ENCODE assay signal across 8 mouse cellular contexts in the genomic region with DNA sequence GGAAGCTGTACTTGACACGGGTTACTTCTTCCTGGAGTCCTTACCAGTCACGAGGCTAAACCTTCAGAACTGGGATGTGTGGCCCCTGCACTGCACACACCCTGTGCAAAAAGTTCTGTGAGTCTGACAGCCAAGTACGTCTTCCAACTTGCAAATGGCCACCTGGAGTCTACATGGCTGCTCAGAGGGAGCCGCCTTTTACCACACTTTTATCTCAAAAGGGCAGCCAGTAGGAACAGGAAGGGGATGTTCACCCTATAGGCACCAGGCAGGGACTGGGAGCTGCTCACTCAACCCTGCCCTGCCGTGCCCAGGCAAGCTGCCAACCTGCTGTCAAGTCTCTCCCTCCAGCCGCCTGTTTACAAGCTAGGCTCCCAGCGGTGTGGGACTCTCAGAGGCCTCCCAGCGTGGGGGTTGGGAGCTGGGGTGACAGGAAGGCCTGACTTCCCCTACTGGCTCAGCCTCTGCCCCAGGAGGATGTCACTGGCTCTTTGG. TPM values are rescaled to one million over a fixed set of nuclear protein-coding genes. Genes with fewer than 3 reads are reported as not detected.
DNase-seq lines count a peak whose midpoint lies in the region; ATAC-seq and TF ChIP-seq lines count a peak whose summit lies in the region.

Gene Mknk2 (minus strand): TSS at position 171 of the 495 bp plus-strand sequence.

- peak within 1 kb of the TSS; percentile 68 for H3K4me3 ChIP-seq in brown adipose tissue, adult 24 weeks (ENCODE audit: insufficient read depth, low read depth, low read length)
- H3K4me3 ChIP-seq in forebrain, embryonic 12.5 days (replicated peaks) = peak within 1 kb of the TSS; percentile 98
- H3K4me3 ChIP-seq in heart, embryonic 16.5 days (ENCODE audit: low read length) = peak within 1 kb of the TSS; percentile 95
- H3K4me3 ChIP-seq in liver, embryonic 13.5 days (replicated peaks) = peak within 1 kb of the TSS; percentile 94
- peak within 1 kb of the TSS; percentile 97 for H3K4me3 ChIP-seq in testis, adult 2 months (ENCODE audit: control insufficient read depth, low read depth, low read length)

- peak; percentile 90 to 91 for DNase-seq in CD8-positive naive resting alpha-beta T cell, adult 2 months (ENCODE audit: low read depth in 2 of 2, low spot score in 2 of 2)
- peak; percentile 99 to 100 for DNase-seq in kidney, postnatal 25 days
- peak; percentile 80 for DNase-seq in liver, embryonic 13.5 days
- peak; percentile 82 to 88 for DNase-seq in natural killer cell, adult 2 months (ENCODE audit: low spot score in 2 of 2)

- WGBS in forebrain, embryonic 12.5 days = 34% methylated on average over 8 of the region's 8 CpGs
- WGBS in heart, embryonic 16.5 days = under 1% methylated on average over 8 of the region's 8 CpGs
- under 1% methylated on average over 8 of the region's 8 CpGs for WGBS in liver, embryonic 13.5 days (ENCODE audit: insufficient replicate concordance)

- no peak for TF ChIP-seq CTCF in testis, adult 2 months (IDR thresholded peaks at IDR 0.05; ENCODE audit: control insufficient read depth, insufficient read depth, insufficient replicate concordance, low read depth, low read length)

- peaks cover 2% of the 10 kb centered on the region for H3K36me3 ChIP-seq in forebrain, embryonic 12.5 days (replicated peaks)
- no peaks in the 10 kb centered on the region; the same call in 1 of the 2 replicates for H3K36me3 ChIP-seq in heart, embryonic 16.5 days (ENCODE audit: control insufficient read depth, insufficient read depth)
- peaks cover 17% of the 10 kb centered on the region for H3K36me3 ChIP-seq in liver, embryonic 13.5 days
- no peaks in the 10 kb centered on the region; the same call in 1 of the 2 replicates for H3K36me3 ChIP-seq in testis, adult 2 months (ENCODE audit: control insufficient read depth, insufficient read depth, low read length)

- peaks cover 20% of the 10 kb centered on the region for H3K4me1 ChIP-seq in brown adipose tissue, adult 24 weeks (ENCODE audit: control insufficient read depth, insufficient read depth, insufficient read length, low read length)
- peaks cover 58% of the 10 kb centered on the region for H3K4me1 ChIP-seq in forebrain, embryonic 12.5 days
- peaks cover 52% of the 10 kb centered on the region for H3K4me1 ChIP-seq in heart, embryonic 16.5 days (ENCODE audit: control insufficient read depth, insufficient read depth, low read length)
- peaks cover 68% of the 10 kb centered on the region for H3K4me1 ChIP-seq in liver, embryonic 13.5 days (replicated peaks)
- peaks cover 31% of the 10 kb centered on the region for H3K4me1 ChIP-seq in testis, adult 2 months (ENCODE audit: control insufficient read depth, insufficient read depth, low read length)

- H3K9me3 ChIP-seq in forebrain, embryonic 12.5 days = no peaks in the 10 kb centered on the region
- no peaks in the 10 kb centered on the region for H3K9me3 ChIP-seq in heart, embryonic 16.5 days (replicated peaks; ENCODE audit: control insufficient read depth, low read length)
- H3K9me3 ChIP-seq in liver, embryonic 13.5 days (replicated peaks) = no peaks in the 10 kb centered on the region

- peak within 1 kb of the TSS; percentile 100 for H3K27ac ChIP-seq in brown adipose tissue, adult 24 weeks (replicated peaks; ENCODE audit: low read depth, low read length)
- H3K27ac ChIP-seq in forebrain, embryonic 12.5 days = peak within 1 kb of the TSS; percentile 98
- H3K27ac ChIP-seq in heart, embryonic 16.5 days (ENCODE audit: low read length) = peak within 1 kb of the TSS; percentile 100
- peak within 1 kb of the TSS; percentile 100 for H3K27ac ChIP-seq in liver, embryonic 13.5 days
- H3K27ac ChIP-seq in testis, adult 2 months (ENCODE audit: control insufficient read depth, insufficient read depth, low read depth, low read length) = peak within 1 kb of the TSS; percentile 100

- peak within 1 kb of the TSS; percentile 73 for H3K4me2 ChIP-seq in forebrain, embryonic 12.5 days
- peak within 1 kb of the TSS; percentile 91 for H3K4me2 ChIP-seq in heart, embryonic 16.5 days (ENCODE audit: low read depth, low read length)
- peak within 1 kb of the TSS; percentile 98 for H3K4me2 ChIP-seq in liver, embryonic 13.5 days

- no peaks in the 10 kb centered on the region for H3K27me3 ChIP-seq in forebrain, embryonic 12.5 days
- no peaks in the 10 kb centered on the region for H3K27me3 ChIP-seq in heart, embryonic 16.5 days (ENCODE audit: control insufficient read depth, insufficient read depth, low read length)
- H3K27me3 ChIP-seq in liver, embryonic 13.5 days = no peaks in the 10 kb centered on the region
- no peaks in the 10 kb centered on the region for H3K27me3 ChIP-seq in testis, adult 2 months (ENCODE audit: control insufficient read depth, insufficient read depth, low read length)

- peak; percentile 43; the same call in 1 of the 2 replicates for TF ChIP-seq POLR2A in testis, adult 2 months (IDR thresholded peaks at IDR 0.05; ENCODE audit: control insufficient read depth, low read depth, low read length)

- peak within 1 kb of the TSS; percentile 99 for H3K9ac ChIP-seq in forebrain, embryonic 12.5 days
- peak within 1 kb of the TSS; percentile 92 for H3K9ac ChIP-seq in heart, embryonic 16.5 days (ENCODE audit: low read length)
- H3K9ac ChIP-seq in liver, embryonic 13.5 days = peak within 1 kb of the TSS; percentile 94

- peak; percentile 9; the same call in 1 of the 2 replicates for ATAC-seq in forebrain, embryonic 12.5 days (ENCODE audit: low FRiP score)
- peak; percentile 53 for ATAC-seq in heart, embryonic 16.5 days (replicated peaks; ENCODE audit: extremely low read depth, insufficient read depth, low FRiP score)
- ATAC-seq in liver, embryonic 13.5 days (ENCODE audit: low read depth) = peak; percentile 71

RNA-seq across cellular contexts. Expression of gene Mknk2, which starts in this region (rescaled TPM):
- polyA plus RNA-seq in brown adipose tissue, adult 24 weeks (2012; ENCODE audit: insufficient read depth, insufficient read length, missing spikeins) = 313 and 519 TPM in 2 replicates
- polyA plus RNA-seq in forebrain, embryonic 12.5 days (2016; fragmentation: Nextera tagmentation; extraction: Ambion mirVana) = 74.4 and 75.4 TPM in 2 replicates
- polyA plus RNA-seq in heart, embryonic 16.5 days (2015; fragmentation: Nextera tagmentation; extraction: Ambion mirVana) = 82.1 and 92.8 TPM in 2 replicates
- 71.4 and 73.8 TPM in 2 replicates for polyA plus RNA-seq in liver, embryonic 13.5 days (2015; fragmentation: Nextera tagmentation; extraction: Ambion mirVana)
- polyA plus RNA-seq in testis, adult 2 months (2012; rRNA removed) = 53.5 and 60.4 TPM in 2 replicates

Comparison
In these comparisons a context has a peak if more than half of its experiments do, and no peak if none do; other contexts are left out.
1. Peak in every context shown above with its lines: DNase-seq, ATAC-seq, H3K4me3 ChIP-seq and H3K27ac ChIP-seq.
2. ATAC-seq: peak in every context shown above with its lines; median percentile 71 in liver, embryonic 13.5 days; 53 in heart, embryonic 16.5 days; 9 in forebrain, embryonic 12.5 days.